Mouse (Mus musculus) layer of hippocampus, adult 18-20 months (tissue): ENCODE data around the gene Akr1b7. TPM values are rescaled to one million over a fixed set of nuclear protein-coding genes. Genes with fewer than 3 reads are reported as not detected.
"Not testable (repeated sequence)": the region's sequence is repeated elsewhere in the genome, so short reads cannot be mapped to it uniquely, and the experiment has no call there.

ENCODE experiments used
- DNase-seq, 2 experiments: peaks; one replicate each; pipeline ENCODE4 v3.0.0; 2022; ENCODE audit warnings: low spot score in 2 of 2
- long read RNA-seq: library from polyadenylated mRNA; stranded (forward); transcript quantifications from one replicate; pipeline ENCODE4 v2.0.0, GENCODE M21; 2021
- total RNA-seq, 2 experiments: library from RNA; stranded (reverse); gene quantifications; 2 replicates each; pipeline ENCODE4 v1.2.3; 2021

The Akr1b7 gene
- total RNA-seq, result not detected
- long read RNA-seq, result 0 reads

- no peak for DNase-seq
Measured at GRCm38 (mm10) chr6:34412023-34412422, at the start of gene Akr1b7. Gene Akr1b7 (plus strand): TSS chr6:34412334.

GRCm38 (mm10) chr6:34364217-34365136 is 47.7 kb upstream of the Akr1b7 start:
- DNase-seq, result no peak

GRCm38 (mm10) chr6:34367998-34368397 is 44.1 kb upstream of the Akr1b7 start:
- no peak for DNase-seq

- no peak for DNase-seq
Measured at GRCm38 (mm10) chr6:34370081-34370480, 42.1 kb upstream of the Akr1b7 start.

- peak; percentile 63 to 93 for DNase-seq
Measured at GRCm38 (mm10) chr6:34371700-34372351, 40.3 kb upstream of the Akr1b7 start.

- DNase-seq, result no peak
Measured at GRCm38 (mm10) chr6:34373841-34374240, 38.3 kb upstream of the Akr1b7 start.

GRCm38 (mm10) chr6:34375888-34376287 is 36.2 kb upstream of the Akr1b7 start:
- DNase-seq, result not testable (repeated sequence)

- no peak for DNase-seq
Measured at GRCm38 (mm10) chr6:34383401-34383800, 28.7 kb upstream of the Akr1b7 start.

GRCm38 (mm10) chr6:34384110-34384661 is 27.9 kb upstream of the Akr1b7 start, which contains the start of gene Akr1b10:
Gene Akr1b10 (plus strand): TSS chr6:34384218.
- DNase-seq, result peak; percentile 58 to 79

GRCm38 (mm10) chr6:34384701-34385370 is 27.3 kb upstream of the Akr1b7 start:
- peak in 1 of 2 experiments; percentile 15 for DNase-seq

- DNase-seq, result no peak
Measured at GRCm38 (mm10) chr6:34388420-34389156, 23.5 kb upstream of the Akr1b7 start.

- no peak for DNase-seq
Measured at GRCm38 (mm10) chr6:34395897-34396296, 16.2 kb upstream of the Akr1b7 start.

GRCm38 (mm10) chr6:34398431-34398830 is 13.7 kb upstream of the Akr1b7 start:
- no peak for DNase-seq

- DNase-seq, result no peak
Measured at GRCm38 (mm10) chr6:34399606-34400220, 12.4 kb upstream of the Akr1b7 start.

GRCm38 (mm10) chr6:34400696-34401095 is 11.4 kb upstream of the Akr1b7 start:
- DNase-seq, result no peak

- DNase-seq, result no peak
Measured at GRCm38 (mm10) chr6:34406746-34407145, 5.4 kb upstream of the Akr1b7 start.

- DNase-seq, result no peak
Measured at GRCm38 (mm10) chr6:34407403-34407802, 4.7 kb upstream of the Akr1b7 start.

GRCm38 (mm10) chr6:34412688-34413087 is 554 bp downstream of the Akr1b7 start:
- no peak for DNase-seq

GRCm38 (mm10) chr6:34413386-34413785 is 1.3 kb downstream of the Akr1b7 start:
- DNase-seq, result not testable (repeated sequence)

- DNase-seq, result no peak
Measured at GRCm38 (mm10) chr6:34416521-34416920, 4.4 kb downstream of the Akr1b7 start.
